Mouse (Mus musculus): ENCODE results near the gene Pcx.

- no peak for TF ChIP-seq POLR2A (IDR thresholded peaks at IDR 0.05; ENCODE audit: insufficient read depth, low read depth, low read length)
- no peak for TF ChIP-seq EP300 (IDR thresholded peaks at IDR 0.05; ENCODE audit: insufficient read depth, low read depth, low read length)
Observed at GRCm38 (mm10) chr19:4605654-4606053, 95.4 kb downstream of the Pcx start.

Data from heart, adult 2 months (tissue).